Mouse (Mus musculus) cerebellum, adult 11 months (tissue): Measurements from ENCODE around the gene Gm1993.
"Not testable (repeated sequence)": the region's sequence is repeated elsewhere in the genome, so short reads cannot be mapped to it uniquely, and the experiment has no call there.

Experiments used
- DNase-seq: peaks from one replicate; pipeline ENCODE4 v3.0.0; 2022

Gene Gm1993

GRCm38 (mm10) chrX:25570352-25570751 is at the start of gene Gm1993:
Gm1993 (minus strand) TSS chrX:25570452.
- DNase-seq: not testable (repeated sequence)
